Mouse (Mus musculus): ENCODE data around the gene Gm10717.
"Not testable (repeated sequence)": the region's sequence is repeated elsewhere in the genome, so short reads cannot be mapped to it uniquely, and the experiment has no call there.

The Gm10717 gene

GRCm38 (mm10) chr9:3025653-3026052 lies 436 bp downstream of the Gm10717 start:
- DNase-seq (ENCODE audit: low spot score) = peak; percentile 79

- DNase-seq (ENCODE audit: low spot score) = not testable (repeated sequence)
Observed at GRCm38 (mm10) chr9:3026136-3026535, 919 bp downstream of the Gm10717 start.

- DNase-seq (ENCODE audit: low spot score) = peak; percentile 41
Observed at GRCm38 (mm10) chr9:3026741-3027140, 1.5 kb downstream of the Gm10717 start.

GRCm38 (mm10) chr9:3027200-3027599 lies 2.0 kb downstream of the Gm10717 start:
- not testable (repeated sequence) for DNase-seq (ENCODE audit: low spot score)

- DNase-seq (ENCODE audit: low spot score) = peak; percentile 60
Observed at GRCm38 (mm10) chr9:3029276-3030000, 4.2 kb downstream of the Gm10717 start.

GRCm38 (mm10) chr9:3030677-3031318 lies 5.6 kb downstream of the Gm10717 start:
- DNase-seq (ENCODE audit: low spot score) = peak; percentile 42

- not testable (repeated sequence) for DNase-seq (ENCODE audit: low spot score)
Observed at GRCm38 (mm10) chr9:3034299-3034698, 9.1 kb downstream of the Gm10717 start, which contains the start of gene Gm17535. Gm17535 (plus strand) TSS chr9:3034599.

- not testable (repeated sequence) for DNase-seq (ENCODE audit: low spot score)
Observed at GRCm38 (mm10) chr9:3036577-3036976, 11.4 kb downstream of the Gm10717 start, which contains the start of gene Gm10715. Gm10715 (plus strand) TSS chr9:3036877.

- not testable (repeated sequence) for DNase-seq (ENCODE audit: low spot score)
Observed at GRCm38 (mm10) chr9:3038161-3038560, 12.9 kb downstream of the Gm10717 start.

Data from testis, postnatal 10 days (tissue).